Mouse (Mus musculus): ENCODE measurements at regions not wholly inside any gene's neighbourhood (a gene's known extent, or its start where the extent isn't known, plus 50 kb on each side); places are given as distances from the start of the nearest gene placed in this dataset.
"Not testable (repeated sequence)": the region's sequence is repeated elsewhere in the genome, so short reads cannot be mapped to it uniquely, and the experiment has no call there.

- ATAC-seq (replicated peaks; ENCODE audit: insufficient number of reproducible peaks, low FRiP score, low TSS enrichment, poor library complexity, severe bottlenecking) = no peak
Observed at GRCm38 (mm10) chr11:94882687-94883383, 53.2 kb upstream of the Col1a1 start.

DNA sequence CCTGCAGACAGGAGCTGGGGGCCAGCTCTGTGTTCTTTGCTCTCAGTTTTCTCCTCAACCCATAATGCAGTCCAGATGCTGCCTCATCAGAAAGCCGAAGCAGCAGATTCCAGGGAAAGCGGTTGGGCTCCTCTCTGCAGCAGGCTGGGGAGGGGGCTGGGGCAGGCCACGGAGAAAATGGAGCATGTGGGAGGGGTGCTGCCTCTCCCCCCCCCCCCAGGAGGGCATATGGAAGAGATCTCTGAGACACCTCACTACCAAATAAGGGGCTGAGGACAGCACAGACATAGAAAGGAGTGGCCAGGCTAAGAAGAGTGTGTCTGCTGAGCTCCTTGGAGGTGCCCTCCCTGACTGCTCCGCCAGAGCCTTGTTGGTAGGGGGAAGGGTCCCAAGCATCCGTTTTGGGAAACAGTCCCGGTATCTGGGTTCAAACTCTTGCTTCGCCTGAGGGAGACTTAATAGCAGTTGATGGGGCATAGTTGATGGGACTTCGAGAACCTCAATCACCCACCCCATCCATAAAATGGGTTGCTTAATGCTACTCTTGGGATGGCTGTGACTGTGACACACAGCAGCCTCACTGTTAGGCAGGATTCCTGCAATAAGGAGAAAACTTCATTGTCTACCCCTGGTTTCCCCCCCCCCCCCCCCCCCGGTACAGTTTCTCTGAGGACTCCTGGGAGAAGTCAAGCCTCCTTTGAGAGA lies 53.9 kb upstream of the Col1a1 start:
- no peak for ATAC-seq (replicated peaks; ENCODE audit: insufficient number of reproducible peaks, low FRiP score, low TSS enrichment, poor library complexity, severe bottlenecking)

- ATAC-seq (replicated peaks; ENCODE audit: insufficient number of reproducible peaks, low FRiP score, low TSS enrichment, poor library complexity, severe bottlenecking) = no peak
Observed at GRCm38 (mm10) chr11:94880896-94881840, 54.9 kb upstream of the Col1a1 start.

GRCm38 (mm10) chr11:94876707-94877106 lies 59.3 kb upstream of the Col1a1 start:
- ATAC-seq (replicated peaks; ENCODE audit: insufficient number of reproducible peaks, low FRiP score, low TSS enrichment, poor library complexity, severe bottlenecking) = no peak

DNA sequence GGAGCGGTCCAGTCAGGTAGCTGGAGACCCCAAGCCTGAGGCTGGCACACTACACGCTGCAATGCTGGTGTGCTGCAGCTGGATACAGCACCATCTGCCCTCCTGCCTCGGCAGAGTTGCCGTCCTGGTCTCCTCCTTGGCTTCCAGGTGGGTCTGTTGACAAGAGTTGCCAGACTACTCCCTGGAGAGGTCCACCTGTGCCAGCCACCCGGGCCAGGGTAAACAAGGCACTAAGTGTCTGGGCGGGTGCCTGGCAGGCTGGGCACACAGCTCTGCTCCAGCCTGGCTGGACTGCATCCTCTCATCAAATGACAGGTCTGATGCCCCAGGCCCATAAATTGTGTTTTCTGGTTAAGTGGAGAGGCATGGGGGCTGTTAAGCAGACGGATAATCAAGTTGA lies 61.0 kb upstream of the Col1a1 start:
- no peak for ATAC-seq (replicated peaks; ENCODE audit: insufficient number of reproducible peaks, low FRiP score, low TSS enrichment, poor library complexity, severe bottlenecking)

- no peak for ATAC-seq (replicated peaks; ENCODE audit: insufficient number of reproducible peaks, low FRiP score, low TSS enrichment, poor library complexity, severe bottlenecking)
Observed at GRCm38 (mm10) chr11:94874155-94874561, 61.9 kb upstream of the Col1a1 start.

DNA sequence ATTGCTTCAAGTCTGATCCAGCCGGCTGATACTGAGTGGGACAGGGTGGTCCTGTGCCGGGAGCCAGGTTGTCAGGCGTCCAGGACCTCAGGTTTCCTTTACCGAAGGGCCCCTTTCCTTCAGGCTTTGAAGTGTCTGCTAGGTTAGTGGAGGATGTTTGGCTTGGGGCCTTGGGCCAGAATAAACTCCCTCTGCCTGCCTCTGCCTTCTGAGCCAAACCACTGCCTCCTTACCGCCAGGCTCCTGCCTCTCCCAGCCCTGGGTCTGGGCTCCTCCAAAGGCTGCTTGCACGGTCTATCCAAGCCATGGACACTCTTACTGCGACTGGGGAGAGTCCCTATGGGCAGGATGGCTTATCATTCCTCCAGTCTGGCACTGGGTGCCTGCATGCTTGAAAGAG lies 62.3 kb upstream of the Col1a1 start:
- no peak for ATAC-seq (replicated peaks; ENCODE audit: insufficient number of reproducible peaks, low FRiP score, low TSS enrichment, poor library complexity, severe bottlenecking)

GRCm38 (mm10) chr11:94872921-94873320 lies 63.1 kb upstream of the Col1a1 start:
- no peak for ATAC-seq (replicated peaks; ENCODE audit: insufficient number of reproducible peaks, low FRiP score, low TSS enrichment, poor library complexity, severe bottlenecking)

DNA sequence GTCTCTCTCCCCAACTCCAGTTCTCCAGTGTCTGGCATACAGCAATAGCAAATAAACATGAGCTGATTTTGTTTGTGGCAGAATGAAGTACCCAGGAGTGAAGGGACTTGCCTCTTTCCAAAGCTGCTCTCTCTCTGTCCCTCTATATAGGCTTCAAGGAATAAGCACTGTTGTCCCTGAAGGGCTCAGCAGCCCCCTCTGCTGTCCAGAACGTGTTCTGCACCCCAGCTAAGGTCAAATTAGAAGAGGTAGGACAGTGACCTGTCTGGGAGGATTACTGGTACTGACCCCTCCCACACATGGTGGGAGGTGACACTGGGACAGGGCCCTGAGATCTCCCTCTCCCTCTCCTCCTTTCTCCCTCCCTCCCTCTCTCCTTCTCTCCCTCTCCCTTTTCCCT lies 65.7 kb upstream of the Col1a1 start:
- ATAC-seq (replicated peaks; ENCODE audit: insufficient number of reproducible peaks, low FRiP score, low TSS enrichment, poor library complexity, severe bottlenecking) = peak; percentile 46; the same call in 1 of the 2 replicates

GRCm38 (mm10) chr11:94869866-94870265 lies 66.2 kb upstream of the Col1a1 start:
- ATAC-seq (replicated peaks; ENCODE audit: insufficient number of reproducible peaks, low FRiP score, low TSS enrichment, poor library complexity, severe bottlenecking) = not testable (repeated sequence)

- no peak for ATAC-seq (replicated peaks; ENCODE audit: insufficient number of reproducible peaks, low FRiP score, low TSS enrichment, poor library complexity, severe bottlenecking)
Observed at GRCm38 (mm10) chr11:94866176-94866967, 69.7 kb upstream of the Col1a1 start.

DNA sequence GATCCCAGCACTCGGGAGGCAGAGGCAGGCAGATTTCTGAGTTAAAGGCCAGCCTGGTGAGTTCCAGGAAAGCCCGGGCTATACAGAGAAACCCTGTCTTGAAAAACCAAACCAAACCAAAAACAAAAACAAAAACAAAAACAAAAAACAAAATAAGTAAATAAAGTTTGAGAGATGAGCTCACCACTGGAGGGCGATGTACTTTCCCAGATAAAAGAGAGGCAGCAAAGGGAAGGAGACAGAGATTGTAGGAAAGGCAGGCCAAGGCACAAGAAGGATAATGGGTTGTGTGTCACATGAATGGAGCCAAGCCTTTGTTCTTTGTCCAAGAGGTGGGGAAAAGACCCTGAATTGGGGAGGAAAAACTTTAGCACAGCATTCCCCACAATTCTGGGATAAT lies 67.6 kb upstream of the Tmem92 start:
- no peak for ATAC-seq (replicated peaks; ENCODE audit: insufficient number of reproducible peaks, low FRiP score, low TSS enrichment, poor library complexity, severe bottlenecking)

DNA sequence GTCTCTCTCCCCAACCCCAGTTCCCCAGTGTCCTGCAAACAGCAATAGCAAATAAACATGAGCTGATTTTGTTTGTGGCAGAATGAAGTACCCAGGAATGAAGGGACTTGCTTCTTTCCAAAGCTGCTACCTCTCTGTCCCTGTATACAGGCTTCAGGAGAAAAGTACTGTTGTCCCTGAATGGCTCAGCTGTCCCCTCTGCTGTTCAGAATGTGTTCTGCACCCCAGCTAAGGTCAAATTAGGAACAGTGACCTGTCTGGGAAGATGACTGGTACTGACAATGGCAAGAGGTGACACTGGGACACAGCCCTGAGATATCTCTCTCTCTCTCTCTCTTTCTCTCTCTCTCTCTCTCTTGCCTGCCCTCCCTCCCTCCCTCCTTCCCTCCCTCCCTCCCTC lies 56.6 kb upstream of the Tmem92 start:
- no peak for ATAC-seq (replicated peaks; ENCODE audit: insufficient number of reproducible peaks, low FRiP score, low TSS enrichment, poor library complexity, severe bottlenecking)

- no peak for ATAC-seq (replicated peaks; ENCODE audit: insufficient number of reproducible peaks, low FRiP score, low TSS enrichment, poor library complexity, severe bottlenecking)
Observed at GRCm38 (mm10) chr11:94838140-94838539, 55.6 kb upstream of the Tmem92 start.

DNA sequence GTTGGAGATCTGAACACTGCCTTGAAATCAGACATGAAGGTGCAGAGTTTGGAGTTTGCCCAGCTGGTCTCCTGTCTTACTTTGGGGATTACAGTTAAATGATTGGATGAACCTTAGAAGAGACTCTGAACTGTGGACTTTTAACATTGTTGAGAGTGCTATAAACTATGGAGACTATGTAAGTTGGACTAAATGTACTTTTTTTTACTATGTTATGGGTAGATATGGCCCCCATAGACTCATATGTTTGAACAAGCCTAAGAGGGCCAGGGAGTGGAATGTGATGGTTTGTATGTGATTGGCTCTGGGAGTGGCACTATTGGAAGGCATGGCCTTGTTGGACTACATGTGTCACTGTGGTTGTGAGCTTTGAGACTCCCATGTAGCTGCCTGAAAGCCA lies 53.8 kb upstream of the Tmem92 start:
- no peak for ATAC-seq (replicated peaks; ENCODE audit: insufficient number of reproducible peaks, low FRiP score, low TSS enrichment, poor library complexity, severe bottlenecking)

GRCm38 (mm10) chr11:94832246-94832985 lies 49.9 kb upstream of the Tmem92 start:
- 0 out of 2 replicates have a peak, but pooled peaks have one; percentile 35 for ATAC-seq (replicated peaks; ENCODE audit: insufficient number of reproducible peaks, low FRiP score, low TSS enrichment, poor library complexity, severe bottlenecking)

Measured in monocyte, adult 5-6 weeks (primary cell).